Mouse (Mus musculus) heart, adult 2 months (tissue): ENCODE measurements around the gene Meis1. TPM values are rescaled to one million over a fixed set of nuclear protein-coding genes. Genes with fewer than 3 reads are reported as not detected.

Experiments
- DNase-seq, 2 experiments: peaks; one replicate each; pipeline ENCODE4 v3.0.0; 2021
- H3K27ac ChIP-seq: fragments of 200-600 bp; 2 replicates; pipeline ENCODE4 v1.8.1; 2022
- H3K27me3 ChIP-seq: fragments of 200-500 bp; 2 replicates; pipeline ENCODE4 v1.6.1; 2012; ENCODE audit warnings: mild to moderate bottlenecking, low read length, inconsistent platforms, mixed read lengths; ENCODE audit not compliant: control insufficient read depth, insufficient read depth
- H3K36me3 ChIP-seq: fragments of 200-500 bp; 2 replicates; pipeline ENCODE4 v1.6.1; 2012; ENCODE audit warnings: low read length, inconsistent platforms; ENCODE audit not compliant: control insufficient read depth, insufficient read depth
- H3K4me1 ChIP-seq: fragments of 200-500 bp; 2 replicates; pipeline ENCODE4 v1.6.1; 2011; ENCODE audit warnings: low read length; ENCODE audit not compliant: control insufficient read depth, insufficient read depth
- H3K4me3 ChIP-seq: fragments of 200-600 bp; 2 replicates; pipeline ENCODE4 v1.8.1; 2022
- H3K79me2 ChIP-seq: fragments of 200-500 bp; replicated peaks from 2 replicates; pipeline ENCODE4 v1.6.1; 2012; ENCODE audit warnings: mild to moderate bottlenecking, inconsistent platforms, low read length, moderate library complexity, mixed read lengths; ENCODE audit not compliant: control insufficient read depth, insufficient read depth
- H3K9ac ChIP-seq: fragments of 200-500 bp; 2 replicates; pipeline ENCODE4 v1.6.1; 2012; ENCODE audit warnings: low read depth, mild to moderate bottlenecking, control low read depth, inconsistent platforms, low read length, mixed read lengths
- CTCF ChIP-seq: fragments of 200-600 bp; IDR thresholded peaks from 2 replicates; pipeline ENCODE4 v1.8.1; 2022; ENCODE audit warnings: antibody characterized with exemption, mild to moderate bottlenecking, moderate library complexity
- EP300 ChIP-seq: fragments of 200-500 bp; IDR thresholded peaks from 2 replicates; pipeline ENCODE4 v1.6.1; 2011; ENCODE audit warnings: low read depth, low read length, control low read depth; ENCODE audit not compliant: insufficient read depth
- POLR2A ChIP-seq: fragments of 200-500 bp; IDR thresholded peaks from 2 replicates; pipeline ENCODE4 v1.6.1; 2011; ENCODE audit warnings: mild to moderate bottlenecking, low read depth, low read length, control low read depth; ENCODE audit not compliant: insufficient read depth
- WGBS: fragments of 180-500 bp; shearing (Covaris S2); methylation state at CpG from one replicate; pipeline ENCODE4 v1.1.7; 2018; 5-methylcytosine and 5-hydroxymethylcytosine counted together
- intact Hi-C: fragments of 180-260 bp; cut with DNase I; formaldehyde crosslinking; loops from one replicate; pipeline ENCODE4 v1.15.1; 2025
- polyA plus RNA-seq: library from polyadenylated mRNA; depleted of rRNA; stranded (reverse); fragments of >200 nt; gene quantifications from 2 replicates; pipeline ENCODE4 v1.2.3, GENCODE M21; 2012
- total RNA-seq, 2 experiments: library from RNA; stranded (reverse); gene quantifications; 2 replicates each; pipeline ENCODE4 v1.2.3; 2021

The Meis1 gene
- total and polyA plus RNA-seq, 3 experiments: 18.2 to 31.4 (median 29.0) TPM

DNA sequence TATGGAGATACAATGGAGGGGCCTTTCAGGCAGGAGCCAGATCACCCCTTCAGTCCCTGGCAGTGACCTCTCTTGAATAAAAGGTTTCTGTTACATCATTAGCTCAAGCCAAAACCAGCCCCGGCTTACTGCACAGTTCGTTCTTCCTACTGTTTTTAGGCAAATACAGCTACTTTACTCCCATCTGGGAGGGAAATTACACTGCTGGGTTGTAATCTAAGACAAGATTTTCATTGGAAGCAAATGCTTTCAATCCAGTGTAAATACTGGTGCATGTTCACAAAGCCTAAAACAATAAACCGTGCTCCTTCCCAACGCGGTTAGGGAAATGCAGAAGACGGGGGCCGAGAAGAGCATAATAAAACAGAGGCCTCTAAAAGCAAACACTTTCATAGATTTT lies 74.6 kb downstream of the Meis1 start:
- no peak for DNase-seq
- Histone ChIP-seq H3K27me3 (no peaks in the 10 kb centered on the region), H3K9ac (no peak overlapping the region), H3K27ac (no peak overlapping the region), H3K4me3 (no peak overlapping the region), H3K36me3 (peaks cover 12% of the 10 kb centered on the region), H3K79me2 (no peaks in the 10 kb centered on the region; the same call in 1 of the 2 replicates), H3K4me1 (peaks cover 10% of the 10 kb centered on the region)
- TF ChIP-seq EP300: no peak
- no peak for TF ChIP-seq POLR2A
- TF ChIP-seq CTCF: no peak
- 85% methylated on average over 7 of the region's 7 CpGs for WGBS
- intact Hi-C loops: no loop called here

DNA sequence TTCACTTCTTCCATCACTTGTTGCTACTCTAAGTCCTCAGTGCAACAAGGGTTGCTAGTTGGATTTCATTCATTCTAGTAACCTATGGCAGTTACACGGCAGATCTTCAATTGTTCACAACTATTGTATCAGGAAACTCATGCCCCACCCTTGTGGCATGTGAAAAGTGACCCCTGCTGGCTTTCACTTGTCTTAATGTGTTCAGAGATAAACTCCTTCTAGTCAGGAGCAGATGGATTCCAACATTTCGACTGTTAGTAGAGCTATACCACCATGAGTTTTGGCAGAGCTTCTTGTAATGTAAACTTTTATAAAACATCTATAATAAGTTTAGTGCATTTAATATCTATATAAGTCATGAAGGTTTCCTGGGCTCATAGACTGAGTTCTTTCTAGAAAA lies 75.8 kb downstream of the Meis1 start:
- TF ChIP-seq POLR2A (no peak), EP300 (no peak), CTCF (no peak)
- H3K4me1 ChIP-seq: peaks cover 6% of the 10 kb centered on the region
- H3K79me2 ChIP-seq: no peaks in the 10 kb centered on the region; the same call in 1 of the 2 replicates
- intact Hi-C loops: no loop called here
- H3K27me3 ChIP-seq: no peaks in the 10 kb centered on the region
- H3K9ac ChIP-seq: no peak overlapping the region
- WGBS: 49% methylated on average over 2 of the region's 2 CpGs
- peaks cover 12% of the 10 kb centered on the region for H3K36me3 ChIP-seq
- no peak overlapping the region for H3K4me3 ChIP-seq
- no peak for DNase-seq
- H3K27ac ChIP-seq: no peak overlapping the region

DNA sequence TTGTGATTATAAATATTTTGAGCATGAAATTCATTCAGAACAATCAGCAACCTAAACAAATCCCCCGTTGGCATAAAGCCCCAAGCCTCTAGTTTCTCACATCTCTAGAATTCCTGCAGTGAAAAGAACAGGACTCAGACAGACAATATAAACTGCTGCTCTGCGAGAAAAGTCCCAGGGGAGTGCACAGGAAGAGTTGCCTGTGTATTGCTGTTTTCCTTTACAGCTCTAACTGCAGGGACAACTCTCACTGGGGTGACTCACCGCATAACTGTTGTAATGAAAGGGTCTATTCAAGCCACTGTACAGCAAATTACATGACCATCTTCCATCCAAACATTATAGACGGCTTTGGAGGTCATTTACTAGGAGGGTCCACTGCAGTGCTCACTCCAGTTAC lies 77.9 kb downstream of the Meis1 start:
- no peak for DNase-seq
- Histone ChIP-seq H3K9ac (no peak overlapping the region; the same call in 1 of the 2 replicates), H3K79me2 (no peaks in the 10 kb centered on the region; the same call in 1 of the 2 replicates), H3K27ac (no peak overlapping the region), H3K27me3 (no peaks in the 10 kb centered on the region), H3K36me3 (peaks cover 5% of the 10 kb centered on the region), H3K4me1 (peaks cover 2% of the 10 kb centered on the region), H3K4me3 (peak overlapping the region; percentile 15; the same call in 1 of the 2 replicates)
- 37% methylated on average over 4 of the region's 4 CpGs for WGBS
- no peak for TF ChIP-seq CTCF
- no peak for TF ChIP-seq POLR2A
- no peak for TF ChIP-seq EP300
- intact Hi-C loops: no loop called here

DNA sequence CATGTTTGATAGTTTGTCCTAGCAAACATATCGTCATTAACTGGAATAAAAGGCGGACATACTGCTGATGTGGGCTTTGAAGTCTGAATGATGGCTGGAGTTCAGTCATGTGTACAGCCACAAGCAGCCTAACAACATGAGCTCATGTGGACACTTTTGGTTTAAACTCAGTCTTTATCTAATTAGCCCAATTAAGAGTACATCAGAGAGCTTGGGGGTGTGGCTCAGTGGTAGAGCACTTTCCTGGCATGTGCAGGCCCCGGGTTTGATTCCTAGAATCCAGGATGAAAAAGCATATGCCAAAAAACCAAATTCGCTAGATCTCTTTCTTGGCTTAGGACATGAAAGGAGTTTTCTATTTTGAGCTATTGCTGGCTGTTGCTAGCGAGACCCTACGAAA lies 83.9 kb downstream of the Meis1 start:
- Histone ChIP-seq H3K4me1 (peaks cover 2% of the 10 kb centered on the region), H3K27me3 (no peaks in the 10 kb centered on the region), H3K9ac (no peak overlapping the region), H3K36me3 (peaks cover 2% of the 10 kb centered on the region), H3K27ac (no peak overlapping the region), H3K4me3 (no peak overlapping the region), H3K79me2 (no peaks in the 10 kb centered on the region; the same call in 1 of the 2 replicates)
- no peak for DNase-seq
- WGBS: 92% methylated on average over 6 of the region's 6 CpGs
- TF ChIP-seq POLR2A: no peak
- TF ChIP-seq EP300: no peak
- TF ChIP-seq CTCF: no peak
- intact Hi-C loops: loop anchor here (5.0 kb wide), 1 partner anchor 33 kb away; no protein-coding TSS in a partner anchor

DNA sequence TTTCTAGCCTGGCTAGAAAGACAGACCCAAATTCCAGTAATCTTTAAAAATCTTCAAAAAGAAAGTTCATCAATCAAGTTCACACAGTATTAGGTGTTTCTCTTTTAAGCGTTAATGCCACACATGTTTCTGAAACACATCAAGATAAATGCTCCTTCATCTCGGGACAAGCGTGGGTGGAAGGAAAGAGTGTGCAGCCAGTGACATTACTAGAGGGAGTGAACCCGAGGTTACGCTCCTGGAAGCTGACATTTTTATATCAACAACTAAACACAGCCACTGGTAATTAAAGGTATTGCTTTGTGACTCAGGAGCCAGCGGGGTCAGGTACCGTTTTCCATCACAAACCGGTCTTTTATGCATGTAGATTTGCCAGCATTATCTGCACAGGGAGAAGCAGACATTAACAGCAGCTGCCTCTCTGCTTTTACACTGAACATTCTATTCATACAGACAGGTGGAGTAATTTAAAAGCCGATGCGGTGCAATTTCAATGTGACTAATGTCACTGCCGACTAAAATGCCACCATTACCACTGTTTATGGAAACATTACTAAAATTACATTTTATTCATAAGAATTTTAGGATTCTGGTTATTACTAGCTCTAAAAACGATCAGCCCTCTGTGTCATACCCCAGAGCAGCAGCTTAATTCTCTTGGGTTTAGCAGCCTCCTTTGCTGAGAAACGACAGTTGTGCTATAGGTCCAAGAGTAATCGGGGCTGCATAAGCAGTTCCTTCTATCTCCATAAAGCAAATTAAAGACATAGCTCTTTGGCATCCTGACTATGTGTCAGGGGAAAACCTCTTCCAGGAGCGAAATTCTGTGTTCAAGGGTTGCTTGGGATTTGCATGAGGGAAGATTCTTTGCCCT lies 87.5 kb downstream of the Meis1 start:
- Histone ChIP-seq H3K79me2 (no peaks in the 10 kb centered on the region), H3K27ac (no peak overlapping the region), H3K4me3 (no peak overlapping the region), H3K4me1 (peaks cover 3% of the 10 kb centered on the region), H3K36me3 (peaks cover 2% of the 10 kb centered on the region), H3K9ac (no peak overlapping the region), H3K27me3 (no peaks in the 10 kb centered on the region)
- no peak for DNase-seq
- 61% methylated on average over 15 of the region's 15 CpGs for WGBS
- TF ChIP-seq EP300 (no peak), CTCF (no peak), POLR2A (no peak)
- intact Hi-C loops: no loop called here
